Mouse (Mus musculus) heart, embryonic 14.5 days (tissue): ENCODE measurements around the gene Stxbp3. TPM values are rescaled to one million over a fixed set of nuclear protein-coding genes. Genes with fewer than 3 reads are reported as not detected.
A peak's percentile ranks its signal among the peaks of the same experiment; 100 is the strongest.

Experiments used
- ATAC-seq: fragments of 200-750 bp; cut with Nextera tagmentation; 2 replicates; pipeline ENCODE4 v1.8.0; 2017; ENCODE audit warnings: low read depth, moderate TSS enrichment; ENCODE audit not compliant: insufficient number of reproducible peaks, insufficient read depth, low FRiP score
- H3K27ac ChIP-seq, 2 experiments: fragments of 200-500 bp in 1 of 2; fragments of 300-500 bp in 1 of 2; sonication (generic) in 1 of 2; replicated peaks in 1 of 2; 2 replicates each; pipeline ENCODE4 v1.5.1; 2012 to 2014; ENCODE audit warnings: low read depth in 2 of 2, low read length in 2 of 2, control low read depth in 1 of 2, mild to moderate bottlenecking in 1 of 2, mixed read lengths in 1 of 2; ENCODE audit not compliant: control insufficient read depth in 1 of 2, insufficient read depth in 1 of 2
- H3K27me3 ChIP-seq: fragments of 300-500 bp; sonication (generic); 2 replicates; pipeline ENCODE4 v1.6.1; 2014; ENCODE audit warnings: mild to moderate bottlenecking, low read length, control low read depth; ENCODE audit not compliant: control insufficient read depth, insufficient read depth
- H3K36me3 ChIP-seq: fragments of 300-500 bp; sonication (generic); 2 replicates; pipeline ENCODE4 v1.6.1; 2014; ENCODE audit warnings: mild to moderate bottlenecking, control low read depth, low read length, mixed read lengths; ENCODE audit not compliant: control insufficient read depth, insufficient read depth
- H3K4me1 ChIP-seq, 2 experiments: fragments of 200-500 bp in 1 of 2; fragments of 300-500 bp in 1 of 2; sonication (generic) in 1 of 2; 2 replicates each; pipeline ENCODE4 v1.6.1; 2012 to 2014; ENCODE audit warnings: low read length in 2 of 2, control low read depth in 1 of 2, mixed read lengths in 1 of 2; ENCODE audit not compliant: control insufficient read depth in 2 of 2, insufficient read depth in 2 of 2
- H3K4me2 ChIP-seq: fragments of 300-500 bp; sonication (generic); 2 replicates; pipeline ENCODE4 v1.6.1; 2014; ENCODE audit warnings: mild to moderate bottlenecking, low read length
- H3K4me3 ChIP-seq, 2 experiments: fragments of 200-500 bp in 1 of 2; fragments of 300-500 bp in 1 of 2; sonication (generic) in 1 of 2; 2 replicates each; pipeline ENCODE4 v1.5.1; 2012 to 2014; ENCODE audit warnings: low read length in 2 of 2, mild to moderate bottlenecking in 2 of 2, control low read depth in 1 of 2, low read depth in 1 of 2, moderate library complexity in 1 of 2; ENCODE audit not compliant: control insufficient read depth in 1 of 2, insufficient read depth in 1 of 2
- H3K9ac ChIP-seq: fragments of 300-500 bp; sonication (generic); 2 replicates; pipeline ENCODE4 v1.6.1; 2014; ENCODE audit warnings: mild to moderate bottlenecking, low read length
- H3K9me3 ChIP-seq: fragments of 300-500 bp; sonication (generic); 2 replicates; pipeline ENCODE4 v1.6.1; 2016; ENCODE audit warnings: low read length, control low read depth; ENCODE audit not compliant: control insufficient read depth
- WGBS: fragments of 180-500 bp; shearing (Covaris S2); extraction: QIAGEN DNeasy Blood & Tissue Kit; methylation state at CpG from one replicate; pipeline ENCODE4 v1.1.7; 2014; 5-methylcytosine and 5-hydroxymethylcytosine counted together
- polyA plus RNA-seq: library from polyadenylated mRNA; unstranded; fragments of >200 nt; fragmentation: Nextera tagmentation; extraction: Ambion mirVana; gene quantifications from 2 replicates; pipeline ENCODE4 v1.2.1, GENCODE M21; 2014

Stxbp3 gene
- polyA plus RNA-seq, 1 experiment from 2014 or later, result 28.4 TPM

DNA sequence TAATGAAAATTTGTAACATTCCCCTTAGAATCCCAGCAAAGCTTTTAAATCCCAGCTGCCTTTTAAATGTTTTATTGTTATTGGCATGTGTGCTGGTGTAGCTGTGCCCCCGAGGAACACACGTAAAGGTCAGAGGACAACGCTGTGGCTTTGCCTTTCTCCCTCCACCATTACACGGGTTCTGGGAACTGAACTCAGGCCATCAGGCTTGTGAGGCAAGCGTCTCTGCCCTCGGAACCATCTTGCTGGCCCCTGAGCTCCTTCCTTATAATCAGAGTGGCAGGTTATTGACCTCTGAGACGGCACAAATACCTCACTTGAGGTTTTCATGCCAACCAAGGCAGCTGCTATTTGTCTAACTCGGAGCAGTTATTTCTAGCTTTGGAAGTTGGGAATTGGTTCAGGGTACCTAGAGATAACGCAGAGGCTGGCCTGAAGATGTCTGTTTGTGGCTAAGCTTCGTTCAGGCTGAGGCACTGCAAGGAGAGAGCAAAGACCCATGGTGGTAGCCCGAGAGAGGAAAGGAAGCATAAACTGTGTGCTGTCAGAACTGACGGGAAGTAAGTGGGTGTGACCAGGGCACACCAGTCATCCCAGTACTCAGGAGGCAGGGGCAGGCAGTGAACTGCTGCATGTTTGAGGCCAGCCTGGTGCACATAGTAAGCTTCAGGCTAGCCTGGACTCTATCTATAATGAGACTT lies 52.4 kb downstream of the Stxbp3 start:
- H3K27me3 ChIP-seq, result no peaks in the 10 kb centered on the region
- 52% methylated on average over 12 of the region's 12 CpGs for WGBS
- H3K4me2 ChIP-seq, result no peak overlapping the region
- ATAC-seq, result no peak
- peaks cover 19% of the 10 kb centered on the region for H3K36me3 ChIP-seq
- H3K4me1 ChIP-seq, result no peaks in the 10 kb centered on the region
- H3K9ac ChIP-seq, result no peak overlapping the region
- no peak overlapping the region for H3K4me3 ChIP-seq
- peaks cover 9% of the 10 kb centered on the region for H3K9me3 ChIP-seq
- H3K27ac ChIP-seq, result no peak overlapping the region

DNA sequence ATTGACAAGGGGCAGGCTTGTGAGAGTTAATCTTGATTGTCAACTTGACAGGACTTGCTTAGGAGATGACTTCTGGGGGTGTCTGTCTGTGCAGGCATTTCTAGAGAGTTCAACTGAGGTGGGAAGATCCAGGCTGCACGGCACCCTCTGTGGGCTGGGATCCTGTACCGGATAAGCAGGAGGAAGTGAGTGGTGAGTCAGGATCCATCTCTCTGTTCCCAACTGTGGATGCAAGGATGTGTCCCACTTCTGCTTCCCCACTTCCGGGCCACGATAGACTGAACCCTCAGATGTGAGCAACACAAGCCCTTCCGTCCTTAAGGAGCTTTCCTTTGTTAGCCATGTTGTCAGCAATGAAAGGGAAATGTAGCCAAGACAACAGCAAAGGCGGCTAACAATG lies 53.8 kb downstream of the Stxbp3 start:
- 66% methylated on average over 6 of the region's 6 CpGs for WGBS
- peaks cover under 1 to 4% of the 10 kb centered on the region in 2 experiments; a peak in 1 of 4 replicates for H3K4me1 ChIP-seq

DNA sequence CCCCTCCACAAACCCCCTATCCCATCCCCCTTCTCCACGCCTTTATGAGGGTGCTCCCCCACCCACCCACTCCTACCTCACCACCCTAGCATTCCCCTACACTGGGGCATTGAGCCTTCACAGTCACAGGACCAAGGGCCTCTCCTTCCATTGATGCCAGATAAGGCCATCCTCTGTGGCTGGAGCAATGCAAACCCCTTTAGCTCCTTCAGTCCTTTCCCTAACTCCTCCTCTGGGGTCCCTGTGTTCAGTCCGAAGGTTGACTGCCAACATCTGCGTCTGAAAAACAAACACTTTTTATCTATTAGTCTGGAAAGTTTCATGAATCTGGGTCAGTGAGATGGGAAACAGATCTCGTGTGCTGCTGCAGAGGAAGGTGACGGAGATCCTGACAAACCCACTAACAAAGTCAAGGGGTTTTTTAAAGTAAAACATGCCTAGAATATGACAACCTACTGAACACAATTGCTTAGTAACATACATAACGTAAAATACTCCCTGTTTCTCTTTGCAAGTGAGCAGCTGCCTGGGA lies 57.9 kb downstream of the Stxbp3 start:
- peak; percentile 44 for ATAC-seq
- no peaks in the 10 kb centered on the region for H3K36me3 ChIP-seq
- 46% methylated on average over 6 of the region's 6 CpGs for WGBS
- peak overlapping the region; percentile 55 to 68; a peak in 3 of 4 replicates for H3K27ac ChIP-seq
- H3K4me1 ChIP-seq, result peaks cover 7 to 8% of the 10 kb centered on the region in 2 experiments; a peak in 2 of 4 replicates
- H3K9ac ChIP-seq, result no peak overlapping the region
- no peak overlapping the region for H3K4me3 ChIP-seq
- H3K9me3 ChIP-seq, result peaks cover 9% of the 10 kb centered on the region
- no peaks in the 10 kb centered on the region for H3K27me3 ChIP-seq
- no peak overlapping the region for H3K4me2 ChIP-seq

More for the DNA sequence above, 53.8 kb downstream of the Stxbp3 start:
- Histone ChIP-seq H3K27ac (no peak overlapping the region), H3K4me2 (no peak overlapping the region), H3K9ac (no peak overlapping the region), H3K27me3 (no peaks in the 10 kb centered on the region), H3K36me3 (peaks cover 5% of the 10 kb centered on the region; the same call in 1 of the 2 replicates), H3K9me3 (peaks cover 9% of the 10 kb centered on the region), H3K4me3 (no peak overlapping the region)
- no peak for ATAC-seq

DNA sequence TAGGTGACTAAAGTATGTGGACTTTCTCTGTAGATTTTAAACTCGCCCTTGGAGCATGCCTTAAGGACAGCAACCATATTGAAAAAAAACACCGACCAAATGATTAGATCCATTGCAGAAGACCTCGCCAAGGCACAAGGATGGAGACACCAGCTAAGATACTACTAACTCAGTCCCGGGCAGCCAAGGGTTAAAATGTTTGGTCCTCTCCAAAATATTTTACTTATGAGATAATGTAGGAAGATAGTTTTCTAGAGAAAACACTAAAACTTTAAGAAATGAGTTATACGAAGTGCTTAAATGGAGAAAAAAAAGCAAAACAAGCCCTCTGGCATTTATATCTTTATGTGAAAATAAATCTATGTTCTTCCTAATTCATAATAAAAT lies 58.4 kb downstream of the Stxbp3 start:
- peaks cover 7 to 8% of the 10 kb centered on the region in 2 experiments; a peak in 2 of 4 replicates for H3K4me1 ChIP-seq
- WGBS, result 66% methylated on average over 5 of the region's 5 CpGs
- no peak overlapping the region for H3K4me3 ChIP-seq
- H3K9ac ChIP-seq, result no peak overlapping the region
- H3K4me2 ChIP-seq, result no peak overlapping the region
- no peaks in the 10 kb centered on the region for H3K27me3 ChIP-seq
- peaks cover 9% of the 10 kb centered on the region for H3K9me3 ChIP-seq
- peak overlapping the region; percentile 31 to 61; a peak in 2 of 4 replicates for H3K27ac ChIP-seq
- H3K36me3 ChIP-seq, result no peaks in the 10 kb centered on the region
- ATAC-seq, result no peak

DNA sequence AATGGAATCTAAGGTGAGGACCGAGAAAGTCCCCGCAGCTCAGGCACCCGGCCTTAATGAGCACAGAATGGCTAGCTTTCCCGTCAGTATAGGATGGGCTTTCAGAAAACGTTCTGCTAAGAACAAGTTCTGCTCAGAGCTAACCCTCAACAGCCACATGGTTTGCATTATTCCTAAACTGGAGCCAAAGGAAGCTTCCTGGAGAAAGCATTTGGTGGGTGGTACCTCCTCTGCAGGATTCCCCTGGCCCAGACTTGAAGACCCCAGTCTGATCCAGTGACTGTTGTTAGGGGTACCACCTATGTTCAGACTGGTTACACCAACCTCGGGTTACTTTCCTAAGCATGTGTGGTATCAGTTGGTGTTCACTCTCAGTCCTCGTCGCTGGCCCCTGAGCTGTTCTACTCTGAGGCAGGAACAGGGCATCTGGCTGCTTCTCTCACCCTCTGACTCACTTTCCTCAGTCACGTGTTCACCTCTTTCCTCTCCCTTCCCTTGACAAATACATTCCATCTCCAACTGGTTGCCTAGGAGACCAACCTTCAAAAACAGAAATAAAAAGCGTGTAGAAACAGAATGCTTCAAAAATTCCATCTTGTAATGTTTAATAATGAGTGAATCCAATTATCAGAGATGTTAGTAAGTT lies 59.0 kb downstream of the Stxbp3 start:
- no peak overlapping the region for H3K4me2 ChIP-seq
- WGBS, result 52% methylated on average over 10 of the region's 10 CpGs

DNA sequence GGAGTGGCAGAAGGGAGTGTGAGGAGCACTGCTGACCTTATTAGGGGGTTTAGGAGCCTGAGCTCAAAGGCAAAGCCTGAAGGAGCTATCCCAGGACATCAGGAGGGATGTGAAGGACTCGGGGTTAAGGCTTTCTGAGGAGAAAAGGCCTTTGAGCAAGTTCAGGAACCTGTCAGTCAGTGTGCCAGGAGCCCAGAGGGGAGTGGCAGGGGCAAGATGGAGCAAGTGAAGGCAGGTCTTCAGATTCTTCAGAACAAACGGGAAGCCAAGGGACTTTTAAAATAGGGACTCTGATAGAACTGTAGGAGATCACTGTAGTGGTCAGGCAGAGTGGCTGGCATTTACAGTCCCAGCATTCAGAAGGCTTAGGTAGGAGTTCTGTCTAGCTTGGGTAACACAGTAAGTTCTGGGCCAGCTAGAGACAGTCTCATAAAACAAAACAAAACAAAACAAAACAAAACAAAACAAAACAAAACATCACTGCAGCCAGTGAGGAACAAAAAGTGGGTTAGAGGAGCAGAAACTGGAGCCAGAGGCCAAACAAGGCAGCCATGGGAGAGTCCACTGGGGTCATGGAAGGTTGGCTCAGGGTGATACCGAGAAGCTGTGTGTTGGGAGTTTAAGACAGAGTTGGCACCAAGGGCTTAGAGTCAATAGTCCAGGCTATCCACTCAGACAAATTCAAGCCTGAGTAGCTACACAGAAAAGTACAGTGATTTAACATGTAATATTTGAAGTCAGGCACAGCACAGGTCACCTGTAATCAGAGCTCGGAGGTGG lies 61.4 kb downstream of the Stxbp3 start:
- Histone ChIP-seq H3K36me3 (no peaks in the 10 kb centered on the region), H3K4me3 (no peak overlapping the region), H3K9me3 (no peaks in the 10 kb centered on the region), H3K4me1 (peaks cover 7 to 8% of the 10 kb centered on the region in 2 experiments; a peak in 2 of 4 replicates), H3K9ac (no peak overlapping the region), H3K27ac (no peak overlapping the region), H3K27me3 (peaks cover 5% of the 10 kb centered on the region; the same call in 1 of the 2 replicates), H3K4me2 (no peak overlapping the region)
- WGBS, result 69% methylated on average over 4 of the region's 4 CpGs
- ATAC-seq, result no peak

More for the DNA sequence above, 59.0 kb downstream of the Stxbp3 start:
- Histone ChIP-seq H3K27ac (peak overlapping the region; percentile 31 to 61; a peak in 3 of 4 replicates), H3K27me3 (no peaks in the 10 kb centered on the region), H3K36me3 (no peaks in the 10 kb centered on the region), H3K9me3 (peaks cover 9% of the 10 kb centered on the region), H3K9ac (no peak overlapping the region), H3K4me1 (peaks cover 7 to 8% of the 10 kb centered on the region in 2 experiments; a peak in 2 of 4 replicates), H3K4me3 (no peak overlapping the region)
- ATAC-seq, result peak; percentile 66; the same call in 1 of the 2 replicates

DNA sequence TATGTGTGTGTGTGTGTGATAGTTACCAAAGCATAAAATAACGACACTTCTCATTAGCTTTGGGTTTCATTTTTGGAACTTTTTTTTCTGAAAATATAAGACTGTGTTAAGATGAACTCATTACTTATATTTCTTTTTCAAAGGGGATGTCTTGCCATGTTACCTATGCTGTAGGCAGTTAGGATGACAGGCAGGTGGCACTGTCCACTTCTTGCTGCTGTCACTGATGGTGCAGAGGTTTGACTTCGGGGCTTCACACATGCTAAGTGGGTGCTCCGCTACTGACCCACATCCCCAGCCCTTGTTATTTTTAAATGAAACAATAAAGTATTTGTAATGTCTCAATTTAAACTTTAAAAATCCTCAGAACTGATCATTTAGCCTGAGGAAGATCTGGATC lies 67.5 kb downstream of the Stxbp3 start:
- Histone ChIP-seq H3K27ac (no peak overlapping the region), H3K27me3 (peaks cover 5% of the 10 kb centered on the region; the same call in 1 of the 2 replicates), H3K36me3 (no peaks in the 10 kb centered on the region), H3K9me3 (no peaks in the 10 kb centered on the region), H3K4me1 (no peaks in the 10 kb centered on the region), H3K9ac (no peak overlapping the region), H3K4me2 (no peak overlapping the region), H3K4me3 (no peak overlapping the region)
- WGBS, result 81% methylated on average over 3 of the region's 3 CpGs
- ATAC-seq, result no peak
